Mouse (Mus musculus): ENCODE measurements at regions not wholly inside any gene's neighbourhood (a gene's known extent, or its start where the extent isn't known, plus 50 kb on each side); places are given as distances from the start of the nearest gene placed in this dataset.

GRCm38 (mm10) chr7:111163861-111164260 lies 81.0 kb upstream of the Eif4g2 start:
- Histone ChIP-seq H3K36me3 (ENCODE audit: control insufficient read depth, insufficient read depth, low read length) (no peaks in the 10 kb centered on the region), H3K27ac (ENCODE audit: control insufficient read depth, insufficient read depth, low read length) (no peak overlapping the region), H3K27me3 (ENCODE audit: control insufficient read depth, insufficient read depth, low read length) (no peaks in the 10 kb centered on the region), H3K4me3 (ENCODE audit: control insufficient read depth, insufficient read depth, low read length) (no peak overlapping the region), H3K4me1 (replicated peaks; ENCODE audit: control insufficient read depth, insufficient read depth, low read length) (no peaks in the 10 kb centered on the region)
- DNase-seq, result no peak
- TF ChIP-seq CTCF (IDR thresholded peaks at IDR 0.05; ENCODE audit: borderline replicate concordance, control insufficient read depth, extremely low read depth, insufficient read depth, low read length, poor library complexity) (no peak), POLR2A (IDR thresholded peaks at IDR 0.05; ENCODE audit: control insufficient read depth, extremely low read depth, insufficient read depth, low read length, poor library complexity) (no peak)
- 58% methylated on average over 3 of the region's 3 CpGs for WGBS

GRCm38 (mm10) chr7:111163321-111163720 lies 80.5 kb upstream of the Eif4g2 start:
- Histone ChIP-seq H3K27ac (ENCODE audit: control insufficient read depth, insufficient read depth, low read length) (no peak overlapping the region), H3K4me3 (ENCODE audit: control insufficient read depth, insufficient read depth, low read length) (no peak overlapping the region), H3K27me3 (ENCODE audit: control insufficient read depth, insufficient read depth, low read length) (no peaks in the 10 kb centered on the region), H3K36me3 (ENCODE audit: control insufficient read depth, insufficient read depth, low read length) (no peaks in the 10 kb centered on the region), H3K4me1 (replicated peaks; ENCODE audit: control insufficient read depth, insufficient read depth, low read length) (no peaks in the 10 kb centered on the region)
- WGBS, result 89% methylated on average over 8 of the region's 8 CpGs
- no peak for TF ChIP-seq CTCF (IDR thresholded peaks at IDR 0.05; ENCODE audit: borderline replicate concordance, control insufficient read depth, extremely low read depth, insufficient read depth, low read length, poor library complexity)
- no peak for TF ChIP-seq POLR2A (IDR thresholded peaks at IDR 0.05; ENCODE audit: control insufficient read depth, extremely low read depth, insufficient read depth, low read length, poor library complexity)
- DNase-seq, result no peak

- H3K27ac ChIP-seq (ENCODE audit: control insufficient read depth, insufficient read depth, low read length), result no peak overlapping the region
- H3K27me3 ChIP-seq (ENCODE audit: control insufficient read depth, insufficient read depth, low read length), result no peaks in the 10 kb centered on the region
- no peaks in the 10 kb centered on the region for H3K36me3 ChIP-seq (ENCODE audit: control insufficient read depth, insufficient read depth, low read length)
- no peak for DNase-seq
- H3K4me3 ChIP-seq (ENCODE audit: control insufficient read depth, insufficient read depth, low read length), result no peak overlapping the region
- H3K4me1 ChIP-seq (replicated peaks; ENCODE audit: control insufficient read depth, insufficient read depth, low read length), result no peaks in the 10 kb centered on the region
- TF ChIP-seq POLR2A (IDR thresholded peaks at IDR 0.05; ENCODE audit: control insufficient read depth, extremely low read depth, insufficient read depth, low read length, poor library complexity) (no peak), CTCF (IDR thresholded peaks at IDR 0.05; ENCODE audit: borderline replicate concordance, control insufficient read depth, extremely low read depth, insufficient read depth, low read length, poor library complexity) (no peak)
- WGBS, result 85% methylated on average over 6 of the region's 6 CpGs
These were observed 76.0 kb upstream of the Eif4g2 start for GRCm38 (mm10) chr7:111158791-111159286.

GRCm38 (mm10) chr7:111157754-111158325 lies 75.0 kb upstream of the Eif4g2 start:
- Histone ChIP-seq H3K4me3 (ENCODE audit: control insufficient read depth, insufficient read depth, low read length) (no peak overlapping the region), H3K27me3 (ENCODE audit: control insufficient read depth, insufficient read depth, low read length) (no peaks in the 10 kb centered on the region)
- 96% methylated on average over 9 of the region's 9 CpGs for WGBS

GRCm38 (mm10) chr7:111157287-111157686 lies 74.5 kb upstream of the Eif4g2 start:
- no peak for DNase-seq
- Histone ChIP-seq H3K36me3 (ENCODE audit: control insufficient read depth, insufficient read depth, low read length) (no peaks in the 10 kb centered on the region), H3K4me1 (replicated peaks; ENCODE audit: control insufficient read depth, insufficient read depth, low read length) (no peaks in the 10 kb centered on the region), H3K27ac (ENCODE audit: control insufficient read depth, insufficient read depth, low read length) (no peak overlapping the region), H3K4me3 (ENCODE audit: control insufficient read depth, insufficient read depth, low read length) (no peak overlapping the region), H3K27me3 (ENCODE audit: control insufficient read depth, insufficient read depth, low read length) (no peaks in the 10 kb centered on the region)
- no peak for TF ChIP-seq CTCF (IDR thresholded peaks at IDR 0.05; ENCODE audit: borderline replicate concordance, control insufficient read depth, extremely low read depth, insufficient read depth, low read length, poor library complexity)
- no peak for TF ChIP-seq POLR2A (IDR thresholded peaks at IDR 0.05; ENCODE audit: control insufficient read depth, extremely low read depth, insufficient read depth, low read length, poor library complexity)
- 27% methylated on average over 6 of the region's 6 CpGs for WGBS

More at GRCm38 (mm10) chr7:111157754-111158325, 75.0 kb upstream of the Eif4g2 start:
- no peak for TF ChIP-seq CTCF (IDR thresholded peaks at IDR 0.05; ENCODE audit: borderline replicate concordance, control insufficient read depth, extremely low read depth, insufficient read depth, low read length, poor library complexity)
- TF ChIP-seq POLR2A (IDR thresholded peaks at IDR 0.05; ENCODE audit: control insufficient read depth, extremely low read depth, insufficient read depth, low read length, poor library complexity), result no peak
- no peaks in the 10 kb centered on the region for H3K4me1 ChIP-seq (replicated peaks; ENCODE audit: control insufficient read depth, insufficient read depth, low read length)
- no peaks in the 10 kb centered on the region for H3K36me3 ChIP-seq (ENCODE audit: control insufficient read depth, insufficient read depth, low read length)
- no peak for DNase-seq
- H3K27ac ChIP-seq (ENCODE audit: control insufficient read depth, insufficient read depth, low read length), result no peak overlapping the region

GRCm38 (mm10) chr7:111156472-111157231 lies 73.8 kb upstream of the Eif4g2 start:
- Histone ChIP-seq H3K4me1 (replicated peaks; ENCODE audit: control insufficient read depth, insufficient read depth, low read length) (no peaks in the 10 kb centered on the region), H3K27me3 (ENCODE audit: control insufficient read depth, insufficient read depth, low read length) (no peaks in the 10 kb centered on the region), H3K27ac (ENCODE audit: control insufficient read depth, insufficient read depth, low read length) (peak overlapping the region; percentile 50), H3K4me3 (ENCODE audit: control insufficient read depth, insufficient read depth, low read length) (no peak overlapping the region), H3K36me3 (ENCODE audit: control insufficient read depth, insufficient read depth, low read length) (no peaks in the 10 kb centered on the region)
- no peak for TF ChIP-seq CTCF (IDR thresholded peaks at IDR 0.05; ENCODE audit: borderline replicate concordance, control insufficient read depth, extremely low read depth, insufficient read depth, low read length, poor library complexity)
- TF ChIP-seq POLR2A (IDR thresholded peaks at IDR 0.05; ENCODE audit: control insufficient read depth, extremely low read depth, insufficient read depth, low read length, poor library complexity), result no peak
- 53% methylated on average over 8 of the region's 8 CpGs for WGBS
- DNase-seq, result no peak

Measured in thymus, adult 2 months (tissue).